Mouse (Mus musculus) lung, embryonic 16.5 days (tissue): ENCODE results near the gene Aqp3. TPM values are rescaled to one million over a fixed set of nuclear protein-coding genes. Genes with fewer than 3 reads are reported as not detected.
A peak's percentile ranks its signal among the peaks of the same experiment; 100 is the strongest.

Source experiments
- ATAC-seq: fragments of 200-750 bp; cut with Nextera tagmentation; 2 replicates; pipeline ENCODE4 v1.8.0; 2017; ENCODE audit warnings: low read depth, mild to moderate bottlenecking, moderate library complexity
- H3K27ac ChIP-seq: fragments of 300-500 bp; sonication (generic); 2 replicates; pipeline ENCODE4 v1.5.1; 2014; ENCODE audit warnings: mild to moderate bottlenecking, control low read depth, low read length
- H3K27me3 ChIP-seq: fragments of 300-500 bp; sonication (generic); 2 replicates; pipeline ENCODE4 v1.6.1; 2014; ENCODE audit warnings: low read depth, low read length, mixed read lengths; ENCODE audit not compliant: control insufficient read depth, insufficient read depth
- H3K36me3 ChIP-seq: fragments of 300-500 bp; sonication (generic); 2 replicates; pipeline ENCODE4 v1.6.1; 2014; ENCODE audit warnings: low read length; ENCODE audit not compliant: control insufficient read depth, insufficient read depth
- H3K4me1 ChIP-seq: fragments of 300-500 bp; sonication (generic); replicated peaks from 2 replicates; pipeline ENCODE4 v1.6.1; 2014; ENCODE audit warnings: low read length, mixed read lengths; ENCODE audit not compliant: control insufficient read depth, insufficient read depth
- H3K4me2 ChIP-seq: fragments of 300-500 bp; sonication (generic); 2 replicates; pipeline ENCODE4 v1.6.1; 2014; ENCODE audit warnings: low read depth, low read length, control low read depth
- H3K4me3 ChIP-seq: fragments of 300-500 bp; sonication (generic); 2 replicates; pipeline ENCODE4 v1.5.1; 2014; ENCODE audit warnings: mild to moderate bottlenecking, low read length, control low read depth
- H3K9ac ChIP-seq: fragments of 300-500 bp; sonication (generic); 2 replicates; pipeline ENCODE4 v1.6.1; 2014; ENCODE audit warnings: low read length, control low read depth
- H3K9me3 ChIP-seq: fragments of 300-500 bp; sonication (generic); 2 replicates; pipeline ENCODE4 v1.6.1; 2016; ENCODE audit warnings: low read length; ENCODE audit not compliant: control insufficient read depth
- WGBS: fragments of 180-500 bp; shearing (Covaris S2); extraction: QIAGEN DNeasy Blood & Tissue Kit; methylation state at CpG from one replicate; pipeline ENCODE4 v1.1.7; 2014; 5-methylcytosine and 5-hydroxymethylcytosine counted together
- polyA plus RNA-seq: library from polyadenylated mRNA; unstranded; fragments of >200 nt; fragmentation: Nextera tagmentation; extraction: Ambion mirVana; gene quantifications from 2 replicates; pipeline ENCODE4 v1.2.1, GENCODE M21; 2015

The Aqp3 gene
- polyA plus RNA-seq, 1 experiment from 2014 or later, result 1.5 TPM

DNA sequence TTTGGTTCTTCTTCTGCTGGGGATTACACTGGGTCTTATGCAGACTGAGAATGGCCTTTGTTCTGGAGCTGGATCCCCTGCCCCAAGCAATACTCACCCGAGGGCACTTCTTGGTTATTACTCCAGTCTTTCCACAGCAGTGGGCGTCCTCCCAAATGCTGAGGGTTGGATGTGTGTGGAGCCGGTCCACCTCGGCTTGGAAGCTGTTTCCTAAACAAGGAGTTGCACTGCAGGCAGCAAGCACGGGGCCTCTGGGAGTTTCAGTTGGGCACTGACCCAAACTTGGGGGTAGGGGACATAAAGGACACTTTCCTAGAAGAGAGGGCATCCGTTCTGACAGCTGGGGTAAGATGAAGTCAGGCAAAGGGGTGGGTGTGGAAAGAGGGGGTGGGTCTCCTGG is 23.5 kb downstream of the Aqp3 start:
- Histone ChIP-seq H3K27me3 (no peaks in the 10 kb centered on the region), H3K27ac (no peak overlapping the region), H3K9me3 (no peaks in the 10 kb centered on the region), H3K4me3 (no peak overlapping the region), H3K36me3 (no peaks in the 10 kb centered on the region), H3K9ac (no peak overlapping the region), H3K4me1 (no peaks in the 10 kb centered on the region), H3K4me2 (no peak overlapping the region)
- 65% methylated on average over 6 of the region's 6 CpGs for whole genome bisulfite sequencing
- no peak for ATAC-seq

GRCm38 (mm10) chr4:41073008-41073817 is 24.8 kb downstream of the Aqp3 start:
- Histone ChIP-seq H3K27ac (no peak overlapping the region), H3K4me1 (no peaks in the 10 kb centered on the region), H3K4me3 (no peak overlapping the region), H3K4me2 (no peak overlapping the region), H3K9ac (no peak overlapping the region), H3K9me3 (no peaks in the 10 kb centered on the region), H3K27me3 (no peaks in the 10 kb centered on the region), H3K36me3 (no peaks in the 10 kb centered on the region)
- ATAC-seq, result no peak
- 63% methylated on average over 12 of the region's 12 CpGs for WGBS

DNA sequence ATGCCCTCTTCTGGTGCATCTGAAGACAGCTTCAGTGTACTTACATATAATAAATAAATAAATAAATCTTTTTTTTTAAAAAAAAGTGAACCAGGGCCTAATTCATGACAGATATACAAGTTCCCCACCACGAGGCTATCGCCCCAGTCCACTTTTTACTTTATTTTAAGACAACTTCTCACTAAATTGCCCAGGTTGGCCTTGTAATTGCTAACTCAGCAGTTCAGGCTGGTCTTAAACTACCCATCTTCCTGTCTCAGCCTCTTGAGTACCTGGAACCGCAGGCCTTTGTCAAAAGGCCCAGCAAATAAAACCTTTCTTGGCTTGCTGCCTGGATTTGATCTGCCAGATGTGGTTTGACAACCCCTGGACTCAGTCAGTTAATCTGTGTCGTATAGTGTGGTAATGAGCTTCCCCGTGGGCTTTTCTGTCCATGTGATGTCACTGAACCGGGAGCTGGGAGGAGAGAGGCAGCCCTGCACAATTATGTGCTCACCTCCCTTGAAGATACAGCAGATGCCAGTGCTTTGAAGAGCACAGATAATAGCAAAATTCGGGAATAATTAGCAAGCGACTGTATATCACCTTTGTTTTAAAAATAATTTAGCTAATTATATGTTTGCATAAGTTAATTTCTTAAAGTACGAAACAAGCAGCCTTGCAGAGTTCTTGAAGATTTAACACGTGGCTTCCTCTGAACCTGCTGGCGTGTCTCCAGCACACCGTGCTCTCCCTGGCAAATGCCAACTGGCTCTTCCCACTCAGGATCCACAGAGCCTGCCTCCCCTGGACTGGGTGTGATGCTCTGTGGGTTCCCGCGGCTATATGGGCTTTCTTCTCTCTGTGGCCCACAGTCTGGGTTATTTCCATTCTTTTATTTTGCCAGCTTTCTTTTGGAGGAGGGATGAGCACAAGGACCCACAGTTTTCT is 26.2 kb downstream of the Aqp3 start:
- ATAC-seq, result no peak
- Histone ChIP-seq H3K27ac (no peak overlapping the region), H3K27me3 (no peaks in the 10 kb centered on the region), H3K36me3 (no peaks in the 10 kb centered on the region), H3K9ac (no peak overlapping the region), H3K4me1 (no peaks in the 10 kb centered on the region), H3K9me3 (no peaks in the 10 kb centered on the region), H3K4me3 (no peak overlapping the region), H3K4me2 (no peak overlapping the region)
- 68% methylated on average over 14 of the region's 14 CpGs for WGBS

GRCm38 (mm10) chr4:41065196-41065595 is 32.8 kb downstream of the Aqp3 start:
- Histone ChIP-seq H3K27me3 (no peaks in the 10 kb centered on the region; the same call in 1 of the 2 replicates), H3K27ac (no peak overlapping the region), H3K4me3 (no peak overlapping the region), H3K36me3 (no peaks in the 10 kb centered on the region), H3K9ac (no peak overlapping the region), H3K4me1 (no peaks in the 10 kb centered on the region), H3K9me3 (no peaks in the 10 kb centered on the region), H3K4me2 (no peak overlapping the region)
- WGBS, result 67% methylated on average over 4 of the region's 4 CpGs
- ATAC-seq, result no peak

DNA sequence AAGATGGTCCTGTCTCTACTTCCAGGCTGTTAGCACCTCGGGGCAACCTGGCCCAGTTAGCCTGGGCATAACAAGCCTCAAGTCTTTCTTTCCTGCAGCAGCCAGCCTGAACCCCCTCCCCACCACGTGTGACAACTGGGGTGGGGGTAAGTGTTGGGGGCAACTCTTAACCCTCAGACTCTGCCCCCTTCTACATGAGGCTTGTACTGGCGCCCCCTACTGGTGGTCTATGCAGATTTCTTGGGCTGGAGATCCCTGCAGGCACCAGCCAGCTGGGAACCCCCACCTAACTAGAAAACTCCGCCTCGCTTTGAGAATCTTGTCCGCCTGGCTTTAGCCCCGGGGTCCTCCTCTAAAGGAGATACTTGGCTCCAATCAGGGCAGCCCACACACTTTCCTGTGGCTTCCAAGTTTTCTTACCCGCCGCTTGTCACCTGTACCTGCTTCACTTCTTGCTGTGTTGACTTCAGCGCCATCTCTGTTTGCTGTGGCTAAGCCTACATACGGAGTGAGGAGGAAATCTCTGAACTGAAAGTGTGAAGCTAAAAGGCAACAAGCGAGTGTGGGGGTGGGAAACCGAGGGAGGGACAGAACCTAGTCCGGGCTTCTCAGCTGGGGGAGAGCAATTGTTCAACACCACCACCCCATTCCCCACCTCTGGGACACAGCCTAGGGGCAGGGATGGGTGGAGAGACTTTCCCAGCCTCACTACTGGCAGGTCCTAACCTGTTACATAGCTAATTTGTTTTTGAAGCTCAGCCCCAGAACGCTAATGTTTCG is 33.9 kb downstream of the Aqp3 start:
- Histone ChIP-seq H3K4me3 (peak overlapping the region; percentile 13), H3K9me3 (no peaks in the 10 kb centered on the region), H3K27me3 (no peaks in the 10 kb centered on the region; the same call in 1 of the 2 replicates), H3K9ac (no peak overlapping the region), H3K4me2 (peak overlapping the region; percentile 24; the same call in 1 of the 2 replicates), H3K27ac (no peak overlapping the region), H3K36me3 (no peaks in the 10 kb centered on the region), H3K4me1 (no peaks in the 10 kb centered on the region)
- no peak for ATAC-seq
- 12% methylated on average over 16 of the region's 16 CpGs for WGBS

DNA sequence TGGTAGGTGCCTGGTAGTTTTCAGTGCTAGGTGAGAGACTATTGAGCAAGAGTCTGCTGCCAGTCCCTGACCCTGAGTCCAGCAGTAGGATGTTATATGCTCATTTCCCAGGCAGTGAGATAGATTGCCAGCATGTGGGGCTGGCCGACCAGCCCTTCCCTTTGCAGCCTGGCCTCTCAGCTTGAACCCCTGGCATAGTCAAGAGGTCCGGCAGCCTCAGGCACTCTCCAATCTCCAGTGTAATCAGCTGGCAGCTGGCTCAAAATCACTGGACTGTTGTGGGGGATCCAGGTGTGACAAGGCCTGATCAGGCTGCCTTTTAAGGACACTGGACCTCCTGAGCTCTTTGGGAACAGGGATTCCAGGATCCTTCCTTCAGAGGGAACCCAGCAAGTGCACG is 34.6 kb downstream of the Aqp3 start:
- 35% methylated on average over 3 of the region's 3 CpGs for WGBS
- Histone ChIP-seq H3K27ac (no peak overlapping the region), H3K9ac (no peak overlapping the region), H3K36me3 (no peaks in the 10 kb centered on the region), H3K27me3 (no peaks in the 10 kb centered on the region; the same call in 1 of the 2 replicates), H3K4me1 (no peaks in the 10 kb centered on the region), H3K4me2 (no peak overlapping the region), H3K4me3 (no peak overlapping the region), H3K9me3 (no peaks in the 10 kb centered on the region)
- no peak for ATAC-seq

GRCm38 (mm10) chr4:41057361-41057760 is 40.6 kb downstream of the Aqp3 start:
- no peak for ATAC-seq
- no peak overlapping the region for H3K9ac ChIP-seq
- no peak overlapping the region for H3K4me2 ChIP-seq
- H3K4me3 ChIP-seq, result no peak overlapping the region
- 53% methylated on average over 9 of the region's 9 CpGs for WGBS
- H3K4me1 ChIP-seq, result peaks cover 7% of the 10 kb centered on the region; the same call in 1 of the 2 replicates
- no peaks in the 10 kb centered on the region for H3K9me3 ChIP-seq
- H3K36me3 ChIP-seq, result no peaks in the 10 kb centered on the region
- no peaks in the 10 kb centered on the region for H3K27me3 ChIP-seq
- no peak overlapping the region for H3K27ac ChIP-seq

- H3K4me3 ChIP-seq, result no peak overlapping the region
- peaks cover 7% of the 10 kb centered on the region; the same call in 1 of the 2 replicates for H3K4me1 ChIP-seq
- H3K9me3 ChIP-seq, result no peaks in the 10 kb centered on the region
- WGBS, result 49% methylated on average over 7 of the region's 7 CpGs
- H3K27me3 ChIP-seq, result no peaks in the 10 kb centered on the region
- H3K4me2 ChIP-seq, result no peak overlapping the region
- H3K36me3 ChIP-seq, result no peaks in the 10 kb centered on the region
- no peak for ATAC-seq
- H3K9ac ChIP-seq, result no peak overlapping the region
- no peak overlapping the region for H3K27ac ChIP-seq
Observed at GRCm38 (mm10) chr4:41056742-41057332, 41.1 kb downstream of the Aqp3 start.
